Mouse (Mus musculus): ENCODE results near the gene Hmgcll1.
"Not testable (repeated sequence)": the region's sequence is repeated elsewhere in the genome, so short reads cannot be mapped to it uniquely, and the experiment has no call there.

The Hmgcll1 gene

DNA sequence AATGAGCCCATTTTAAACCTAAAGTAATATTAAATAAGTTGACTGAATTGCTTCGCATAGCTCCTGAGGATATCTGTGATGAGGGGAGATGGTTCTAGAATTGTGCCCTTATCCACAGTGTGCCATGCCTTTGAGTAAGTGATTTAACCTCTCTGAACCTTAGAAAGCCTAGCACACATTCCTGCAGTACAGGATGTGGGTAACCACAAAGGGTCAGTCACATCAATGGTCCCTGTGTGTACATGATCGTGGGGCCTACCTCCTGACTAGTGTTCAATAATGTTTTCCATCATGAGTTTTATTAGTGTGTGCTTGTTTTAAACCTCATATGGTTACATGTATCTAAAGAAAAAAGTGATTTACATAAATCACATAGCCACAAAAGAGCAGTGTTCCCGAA, 46.3 kb downstream of the Hmgcll1 start:
- no peak for DNase-seq (ENCODE audit: low read depth, low spot score)

GRCm38 (mm10) chr9:76061492-76061891, 46.8 kb downstream of the Hmgcll1 start:
- no peak for DNase-seq (ENCODE audit: low read depth, low spot score)

GRCm38 (mm10) chr9:76064164-76064563, 49.5 kb downstream of the Hmgcll1 start:
- peak; percentile 84 for DNase-seq (ENCODE audit: low read depth, low spot score)

GRCm38 (mm10) chr9:76091561-76091960, 76.9 kb downstream of the Hmgcll1 start:
- no peak for DNase-seq (ENCODE audit: low read depth, low spot score)

GRCm38 (mm10) chr9:76097221-76097620, 82.6 kb downstream of the Hmgcll1 start:
- no peak for DNase-seq (ENCODE audit: low read depth, low spot score)

- no peak for DNase-seq (ENCODE audit: low read depth, low spot score)
Observed at GRCm38 (mm10) chr9:76099981-76100380, 85.3 kb downstream of the Hmgcll1 start.

DNA sequence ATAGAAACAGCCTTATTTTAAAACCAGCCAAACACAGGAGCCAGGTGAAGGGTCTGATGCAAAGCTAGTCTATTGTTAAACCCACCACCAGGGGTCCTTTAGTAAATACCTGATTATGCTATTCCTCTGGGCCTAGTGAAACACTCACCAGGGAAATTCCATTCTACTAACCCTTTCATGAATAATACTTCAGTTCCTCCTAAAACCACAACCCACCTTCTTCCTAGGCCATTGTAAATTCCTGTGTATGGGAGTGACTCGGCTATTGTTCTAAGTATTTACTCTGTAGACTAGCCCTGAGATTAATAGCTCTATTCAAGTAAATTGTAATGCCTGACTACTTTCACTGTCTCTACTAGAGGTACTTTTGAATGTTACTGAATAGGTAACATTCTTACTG, 89.8 kb downstream of the Hmgcll1 start:
- DNase-seq (ENCODE audit: low read depth, low spot score) = not testable (repeated sequence)

DNA sequence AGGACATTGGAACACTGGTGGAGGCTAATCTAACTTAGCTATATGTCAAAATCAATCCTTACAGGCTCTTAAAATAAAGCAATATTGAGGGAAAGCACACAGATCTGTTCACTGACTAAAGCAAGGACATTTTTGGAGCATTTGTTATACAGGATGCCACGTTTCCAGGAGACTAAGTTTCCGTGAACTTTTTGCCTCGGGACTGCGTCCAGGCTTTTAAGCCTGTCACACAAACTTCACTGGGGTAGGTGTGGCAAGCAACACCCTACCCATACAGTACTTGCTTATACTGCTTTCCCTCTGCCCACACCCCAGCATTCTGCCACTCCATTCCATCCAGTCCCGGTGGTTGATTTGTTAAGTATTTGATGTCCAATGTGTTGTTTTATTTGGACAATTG, 90.2 kb downstream of the Hmgcll1 start:
- DNase-seq (ENCODE audit: low read depth, low spot score) = no peak

- peak; percentile 64 for DNase-seq (ENCODE audit: low read depth, low spot score)
Observed at GRCm38 (mm10) chr9:76122888-76123287, 108.2 kb downstream of the Hmgcll1 start.

- no peak for DNase-seq (ENCODE audit: low read depth, low spot score)
Observed at GRCm38 (mm10) chr9:76124249-76124648, 109.6 kb downstream of the Hmgcll1 start.

- DNase-seq (ENCODE audit: low read depth, low spot score) = no peak
Observed at GRCm38 (mm10) chr9:76129353-76129752, 114.7 kb downstream of the Hmgcll1 start.

GRCm38 (mm10) chr9:76134042-76134441, 119.4 kb downstream of the Hmgcll1 start:
- no peak for DNase-seq (ENCODE audit: low read depth, low spot score)

DNA sequence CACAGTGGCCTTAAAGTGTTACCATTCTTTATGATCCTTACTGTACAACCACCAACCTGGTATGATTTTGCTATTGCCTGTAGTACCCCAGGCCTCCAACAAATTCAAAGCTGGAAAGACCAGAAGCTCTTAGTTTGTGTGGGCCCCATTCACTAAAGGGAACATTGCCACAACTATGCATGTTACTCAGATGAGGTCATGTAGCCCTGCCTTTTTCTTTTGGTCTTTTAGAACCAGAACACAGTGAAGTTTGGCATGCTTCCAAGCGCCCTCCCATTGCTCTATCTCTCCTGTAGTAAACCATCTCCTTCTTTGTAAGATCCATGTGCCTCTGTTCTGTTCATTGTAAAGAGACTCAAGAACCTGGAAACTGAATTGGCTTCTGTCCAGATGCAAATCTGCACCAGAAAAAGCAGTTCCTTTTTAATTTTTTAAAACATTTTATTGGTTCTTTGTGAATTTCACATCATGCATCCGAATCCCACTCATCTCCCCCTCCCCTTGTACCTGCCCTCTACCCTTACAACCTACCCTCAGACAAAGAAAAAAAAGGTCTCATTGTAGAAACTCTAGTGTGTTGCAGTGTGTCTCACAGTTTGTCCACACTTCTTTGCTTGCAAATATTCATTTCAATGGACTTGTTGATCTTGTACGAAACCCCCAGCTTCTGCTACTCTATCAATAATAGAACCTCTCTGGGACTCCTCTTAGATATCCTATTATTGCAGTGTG, 123.9 kb downstream of the Hmgcll1 start:
- no peak for DNase-seq (ENCODE audit: low read depth, low spot score)

DNA sequence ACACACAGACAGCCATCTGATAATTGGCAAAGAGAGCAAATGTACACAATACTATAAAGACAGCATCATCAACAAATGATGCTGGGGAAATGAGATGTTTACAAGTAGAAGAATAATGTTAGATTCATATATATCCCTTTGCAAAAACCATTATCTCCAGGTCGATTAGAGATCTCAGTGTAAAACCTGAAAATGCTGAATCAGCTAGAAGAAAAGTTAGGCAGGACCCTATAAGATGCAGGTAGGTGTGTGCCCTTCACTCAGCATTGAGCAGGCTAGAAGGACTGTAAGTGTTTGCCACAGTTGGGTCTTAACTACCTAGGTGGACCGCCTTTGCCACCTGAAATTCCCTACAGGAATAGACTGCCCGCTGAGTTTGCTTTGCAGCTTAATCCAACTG, 130.9 kb downstream of the Hmgcll1 start:
- DNase-seq (ENCODE audit: low read depth, low spot score) = no peak

GRCm38 (mm10) chr9:76162446-76162845, 147.8 kb downstream of the Hmgcll1 start:
- DNase-seq (ENCODE audit: low read depth, low spot score) = no peak

DNA sequence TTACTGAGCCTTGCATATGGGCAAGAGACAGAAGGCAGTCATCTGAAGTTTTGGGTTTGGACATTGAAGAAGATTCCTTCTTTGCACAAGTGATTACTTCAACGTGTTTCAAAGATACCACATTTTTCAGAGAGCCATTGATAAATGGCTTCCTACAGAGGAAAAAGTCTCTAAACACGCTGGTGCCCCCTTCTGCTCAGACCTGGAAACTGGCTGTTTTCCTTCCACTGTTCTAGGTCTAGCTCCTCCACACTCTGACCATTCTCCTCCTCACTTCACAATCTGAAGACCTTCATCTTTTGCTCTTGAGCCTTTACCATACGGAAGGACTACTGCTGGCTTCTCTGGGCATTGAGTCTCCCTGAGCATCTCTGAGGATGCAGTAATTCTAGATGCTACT, 153.7 kb downstream of the Hmgcll1 start:
- DNase-seq (ENCODE audit: low read depth, low spot score) = no peak

DNA sequence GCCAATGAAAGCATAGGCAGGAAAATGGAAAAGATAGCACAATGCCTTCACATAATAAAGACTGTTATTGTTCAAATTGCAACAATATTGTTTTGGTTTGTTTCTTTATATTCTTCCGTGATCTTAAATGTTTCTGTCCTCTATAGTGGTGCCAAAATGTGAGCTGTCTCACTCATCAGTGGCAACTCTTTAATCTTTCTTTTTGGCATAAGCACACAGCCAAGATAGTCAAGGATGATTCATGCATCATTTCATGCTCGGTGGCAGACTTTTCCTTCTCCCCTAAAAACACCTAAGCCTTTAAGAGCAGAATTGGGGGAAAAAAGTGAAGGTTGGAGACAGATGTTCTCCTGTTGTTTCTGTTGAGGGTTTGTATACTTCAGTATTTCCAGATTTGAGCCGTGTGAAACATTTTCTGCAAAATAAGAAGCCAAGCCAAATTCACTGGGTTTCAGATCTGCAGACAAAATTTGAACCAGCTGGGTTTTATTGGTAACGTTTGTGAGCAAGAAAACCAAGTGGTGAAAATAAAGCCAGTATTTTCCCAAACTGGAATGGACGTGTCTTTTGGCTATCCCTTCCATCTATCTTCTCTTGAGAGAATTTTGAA, 158.1 kb downstream of the Hmgcll1 start:
- DNase-seq (ENCODE audit: low read depth, low spot score) = no peak

- DNase-seq (ENCODE audit: low read depth, low spot score) = no peak
Observed at GRCm38 (mm10) chr9:76179221-76179620, 164.6 kb downstream of the Hmgcll1 start.
